ENCODE assay signal across 17 mouse cellular contexts in genomic region chr7:144999741-145000140, GRCm38 (mm10).
"Had no signal": no experiment of that assay in that cellular context is flagged by ENCODE, and none has a peak within 500 bp of the region (broad histone marks: within the 10 kb centered on the region; RNA-seq: fewer than 3 reads in every experiment).

No protein-coding gene starts in this region.

- DNase-seq: kidney, postnatal 4 days; liver; liver, embryonic 13.5 days; liver, postnatal 0 days; lung, postnatal 14 days; retina, postnatal 1 day; right cerebral cortex, postnatal 25 days; thymus, postnatal 4 days had no signal

- H3K27ac ChIP-seq: layer of hippocampus, adult 2 months; limb, embryonic 12.5 days; liver, embryonic 13.5 days; lung, embryonic 15.5 days; macrophage; midbrain, embryonic 15.5 days; neural tube, embryonic 12.5 days; stomach, postnatal 0 days had no signal

- H3K4me3 ChIP-seq: layer of hippocampus, adult 2 months; limb, embryonic 12.5 days; liver, embryonic 13.5 days; lung, embryonic 15.5 days; megakaryocyte, embryonic 14.5 days; midbrain, embryonic 15.5 days; neural tube, embryonic 12.5 days had no signal

- ATAC-seq: liver, postnatal 0 days; midbrain, embryonic 15.5 days had no signal

- H3K36me3 ChIP-seq: limb, embryonic 12.5 days; liver, embryonic 13.5 days; lung, embryonic 15.5 days; midbrain, embryonic 15.5 days; neural tube, embryonic 12.5 days had no signal

- H3K9me3 ChIP-seq: limb, embryonic 12.5 days; liver, embryonic 13.5 days; lung, embryonic 15.5 days; megakaryocyte, embryonic 14.5 days; midbrain, embryonic 15.5 days had no signal

- H3K9ac ChIP-seq: limb, embryonic 12.5 days; liver, embryonic 13.5 days; liver, postnatal 0 days; lung, embryonic 15.5 days; midbrain, embryonic 15.5 days; neural tube, embryonic 12.5 days had no signal

- H3K27me3 ChIP-seq: limb, embryonic 12.5 days; liver, embryonic 13.5 days; lung, embryonic 15.5 days; midbrain, embryonic 15.5 days; neural tube, embryonic 12.5 days had no signal

- H3K4me2 ChIP-seq: limb, embryonic 12.5 days; liver, embryonic 13.5 days; lung, embryonic 15.5 days; midbrain, embryonic 11.5 days; midbrain, embryonic 15.5 days; neural tube, embryonic 12.5 days had no signal

- H3K4me1 ChIP-seq: liver, embryonic 13.5 days; midbrain, embryonic 15.5 days; neural tube, embryonic 12.5 days had no signal
